Mouse (Mus musculus) testis, adult 2 months (tissue): ENCODE measurements around the gene Itpkb.

Source experiments
- CTCF ChIP-seq: fragments of 200-500 bp; IDR thresholded peaks from 2 replicates; pipeline ENCODE4 v1.5.1; 2012; ENCODE audit warnings: low read depth, mild to moderate bottlenecking, inconsistent platforms, low read length, moderate library complexity; ENCODE audit not compliant: control insufficient read depth, insufficient read depth, insufficient replicate concordance
- POLR2A ChIP-seq: fragments of 200-500 bp; IDR thresholded peaks from 2 replicates; pipeline ENCODE4 v1.6.1; 2012; ENCODE audit warnings: low read depth, mild to moderate bottlenecking, inconsistent platforms, low read length, moderate library complexity; ENCODE audit not compliant: control insufficient read depth

- TF ChIP-seq CTCF (no peak), POLR2A (no peak)
Measured at GRCm38 (mm10) chr1:180460721-180461120, 130.4 kb downstream of the Itpkb start.
